Mouse (Mus musculus): ENCODE results near the gene Resp18. TPM values are rescaled to one million over a fixed set of nuclear protein-coding genes. Genes with fewer than 3 reads are reported as not detected.

Resp18 gene
- total and polyA plus RNA-seq, 3 experiments: not detected

DNA sequence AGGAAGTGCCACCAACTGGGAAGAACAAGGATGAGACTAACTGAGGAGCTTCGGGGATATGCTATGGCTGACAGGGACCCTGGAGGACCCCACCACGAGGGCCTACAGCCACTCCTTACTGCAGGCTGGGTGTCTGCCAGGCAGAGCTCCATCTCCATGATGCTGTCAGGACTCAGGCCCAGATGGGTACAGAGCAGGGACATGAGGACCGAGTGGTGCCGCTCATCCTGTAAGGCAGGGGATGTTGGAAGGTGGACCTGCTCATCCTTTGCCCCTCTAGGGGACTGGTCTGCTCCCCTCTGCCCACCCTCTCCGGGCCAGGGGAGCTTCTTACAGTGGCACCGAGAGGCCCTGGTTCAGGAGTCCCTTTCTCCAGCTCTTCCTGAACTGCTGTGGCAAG, 36.8 kb upstream of the Resp18 start:
- Histone ChIP-seq H3K36me3 (replicated peaks in 1 of 2; ENCODE audit: control insufficient read depth in 1 of 2, insufficient read depth in 1 of 2, low read length in 1 of 2) (peaks cover 34 to 55% of the 10 kb centered on the region in 2 experiments), H3K4me1 (ENCODE audit: control insufficient read depth in 1 of 2, insufficient read depth in 2 of 2) (peaks cover 4 to 39% of the 10 kb centered on the region in 2 experiments), H3K79me2 (replicated peaks; ENCODE audit: control insufficient read depth, extremely low read depth, insufficient read depth, poor library complexity, severe bottlenecking) (no peaks in the 10 kb centered on the region), H3K4me3 (replicated peaks in 1 of 3; ENCODE audit: low read depth in 2 of 3, low read length in 2 of 3, poor library complexity in 1 of 3) (no peak overlapping the region), H3K9me3 (replicated peaks; ENCODE audit: low read length) (no peaks in the 10 kb centered on the region), H3K27me3 (replicated peaks) (no peaks in the 10 kb centered on the region), H3K9ac (ENCODE audit: insufficient read depth, low read depth) (no peak overlapping the region), H3K4me2 (ENCODE audit: insufficient read depth, low read depth, poor library complexity, severe bottlenecking) (no peak overlapping the region), H3K27ac (ENCODE audit: insufficient read depth, low read depth) (no peak overlapping the region)
- in situ Hi-C loops (cut with MboI; ENCODE audit: low pct_ligation_motif_present, low pct_unique_long_range_greater_than_20kb, low sequenced_read_pairs): no loop called here
- dilution Hi-C loops (cut with MboI; ENCODE audit: extremely low pct_ligation_motif_present, extremely low pct_unique_long_range_greater_than_20kb, low sequenced_read_pairs): no loop called here
- no peak for TF ChIP-seq BHLHE40 (IDR thresholded peaks at IDR 0.05; ENCODE audit: low read depth, low read length)
- TF ChIP-seq TBP (conservative IDR thresholded peaks at IDR 0.05; ENCODE audit: low read depth, low read length): no peak
- TF ChIP-seq NELFE (IDR thresholded peaks at IDR 0.05; ENCODE audit: low read depth, low read length): no peak
- no peak for TF ChIP-seq RCOR1 (conservative IDR thresholded peaks at IDR 0.05; ENCODE audit: low read depth, low read length)
- no peak for TF ChIP-seq E2F4 (IDR thresholded peaks at IDR 0.05; ENCODE audit: insufficient replicate concordance, low read depth, low read length)
- no peak for TF ChIP-seq ZMIZ1 (IDR thresholded peaks at IDR 0.05; ENCODE audit: low read depth, low read length)
- DNase-seq (ENCODE audit: extremely low read depth): no peak

- peaks cover 3 to 21% of the 10 kb centered on the region in 2 experiments for H3K4me1 ChIP-seq (ENCODE audit: control insufficient read depth in 1 of 2, insufficient read depth in 2 of 2)
- H3K4me3 ChIP-seq (replicated peaks in 1 of 3; ENCODE audit: low read depth in 2 of 3, low read length in 2 of 3, poor library complexity in 1 of 3): no peak overlapping the region
- no peak overlapping the region for H3K4me2 ChIP-seq (ENCODE audit: insufficient read depth, low read depth, poor library complexity, severe bottlenecking)
- TF ChIP-seq SMC3 (IDR thresholded peaks at IDR 0.05; ENCODE audit: low read depth, low read length): no peak
- no peak for TF ChIP-seq ELF1 (IDR thresholded peaks at IDR 0.05; ENCODE audit: low read depth, low read length)
- TF ChIP-seq POLR2A (IDR thresholded peaks at IDR 0.05; ENCODE audit: low read depth, low read length): no peak
- no peak for TF ChIP-seq PAX5 (IDR thresholded peaks at IDR 0.05; ENCODE audit: low read length)
- no peak for TF ChIP-seq CHD2 (IDR thresholded peaks at IDR 0.05; ENCODE audit: low read length)
- TF ChIP-seq RCOR1 (conservative IDR thresholded peaks at IDR 0.05; ENCODE audit: low read depth, low read length): no peak
- no peak for TF ChIP-seq NRF1 (IDR thresholded peaks at IDR 0.05; ENCODE audit: low read depth, low read length)
- no peak for TF ChIP-seq BHLHE40 (IDR thresholded peaks at IDR 0.05; ENCODE audit: low read depth, low read length)
- no peak for TF ChIP-seq NELFE (IDR thresholded peaks at IDR 0.05; ENCODE audit: low read depth, low read length)
- no peak for TF ChIP-seq RAD21 (IDR thresholded peaks at IDR 0.05; ENCODE audit: low read depth, low read length)
- TF ChIP-seq USF1 (IDR thresholded peaks at IDR 0.05; ENCODE audit: low read depth, low read length): no peak
- no peak for TF ChIP-seq MAFK (IDR thresholded peaks at IDR 0.05; ENCODE audit: insufficient replicate concordance, low read length)
- H3K79me2 ChIP-seq (replicated peaks; ENCODE audit: control insufficient read depth, extremely low read depth, insufficient read depth, poor library complexity, severe bottlenecking): no peaks in the 10 kb centered on the region
- H3K27me3 ChIP-seq (replicated peaks): no peaks in the 10 kb centered on the region
- in situ Hi-C loops (cut with MboI; ENCODE audit: low pct_ligation_motif_present, low pct_unique_long_range_greater_than_20kb, low sequenced_read_pairs): no loop called here
- no peak overlapping the region for H3K27ac ChIP-seq (ENCODE audit: insufficient read depth, low read depth)
- H3K9me3 ChIP-seq (replicated peaks; ENCODE audit: low read length): no peaks in the 10 kb centered on the region
- DNase-seq (ENCODE audit: extremely low read depth): no peak
- peaks cover 52 to 80% of the 10 kb centered on the region in 2 experiments for H3K36me3 ChIP-seq (replicated peaks in 1 of 2; ENCODE audit: control insufficient read depth in 1 of 2, insufficient read depth in 1 of 2, low read length in 1 of 2)
- no peak overlapping the region for H3K9ac ChIP-seq (ENCODE audit: insufficient read depth, low read depth)
- dilution Hi-C loops (cut with MboI; ENCODE audit: extremely low pct_ligation_motif_present, extremely low pct_unique_long_range_greater_than_20kb, low sequenced_read_pairs): no loop called here
These were observed 33.5 kb upstream of the Resp18 start for GRCm38 (mm10) chr1:75311694-75312093.

All from CH12.LX (cell line).